Mouse (Mus musculus): Measurements from ENCODE around the gene Gm20696.

Gene Gm20696

GRCm38 (mm10) chr6:99621167-99621566 is 45.4 kb downstream of the Gm20696 start:
- no peak for DNase-seq

DNA sequence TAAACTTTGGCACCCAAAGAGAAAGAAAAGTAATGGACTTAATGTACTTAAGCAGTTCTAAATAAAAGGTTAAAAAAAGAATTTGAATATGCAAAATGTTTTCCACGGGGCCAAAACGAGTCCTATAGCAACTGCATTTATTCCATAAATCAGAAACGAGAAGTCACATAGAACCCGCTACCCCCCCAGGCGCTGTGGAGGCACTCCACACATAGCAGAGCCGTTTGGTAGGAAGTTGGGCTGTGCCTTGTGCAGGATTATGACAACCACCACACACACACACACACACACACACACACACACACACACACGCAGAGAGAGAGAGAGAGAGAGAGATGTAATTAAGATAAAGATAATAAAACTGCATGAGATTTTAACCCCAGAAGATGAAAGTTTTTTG is 46.1 kb downstream of the Gm20696 start:
- DNase-seq: no peak

GRCm38 (mm10) chr6:99619964-99620363 is 46.6 kb downstream of the Gm20696 start:
- no peak for DNase-seq

DNA sequence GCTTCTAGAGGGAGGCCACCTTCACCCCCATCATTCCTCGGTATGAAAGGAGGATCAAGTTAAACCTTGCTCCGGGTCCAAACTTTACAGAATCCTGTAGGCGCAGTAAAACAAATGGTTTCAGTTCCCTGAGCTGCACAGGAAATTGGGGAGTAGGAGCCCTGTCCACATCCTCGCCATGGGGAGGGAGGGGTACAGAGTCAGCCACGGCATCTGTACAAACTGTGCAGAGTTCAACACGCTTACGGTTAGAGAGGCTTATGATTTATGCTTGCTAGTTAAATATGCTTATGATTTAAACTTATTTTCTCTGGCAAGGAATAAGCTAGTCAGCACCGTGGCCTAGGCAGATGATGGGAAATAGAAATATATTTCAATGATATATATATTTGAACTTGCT is 47.1 kb downstream of the Gm20696 start:
- DNase-seq: no peak

GRCm38 (mm10) chr6:99617867-99618266 is 48.7 kb downstream of the Gm20696 start:
- DNase-seq: no peak

GRCm38 (mm10) chr6:99617415-99617814 is 49.2 kb downstream of the Gm20696 start:
- no peak for DNase-seq

DNA sequence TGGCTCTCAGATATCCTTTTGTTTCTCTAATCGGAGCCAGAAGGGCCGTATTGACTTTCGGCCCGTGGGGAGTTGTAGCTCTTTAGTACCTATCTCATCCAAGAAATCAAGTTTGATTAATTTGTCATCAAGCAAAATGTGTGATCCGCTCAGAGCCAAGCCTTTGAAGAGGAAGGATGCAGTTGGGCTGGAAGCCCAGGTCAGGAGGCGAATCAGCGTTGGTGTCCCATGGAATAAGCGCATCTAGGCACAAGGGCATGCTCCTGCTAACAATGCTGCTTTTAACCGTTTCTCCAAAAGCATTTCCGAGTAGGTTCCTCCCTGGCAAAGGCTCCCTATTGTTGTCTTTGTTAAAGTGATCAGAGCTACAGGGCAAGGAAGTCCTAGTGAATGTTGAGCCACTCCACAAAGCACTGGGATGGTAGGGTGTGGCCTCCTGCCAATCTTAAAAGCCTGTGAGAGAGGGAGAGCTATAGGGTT is 51.3 kb downstream of the Gm20696 start:
- peak in 1 of 2 experiments; percentile 20 for DNase-seq

DNA sequence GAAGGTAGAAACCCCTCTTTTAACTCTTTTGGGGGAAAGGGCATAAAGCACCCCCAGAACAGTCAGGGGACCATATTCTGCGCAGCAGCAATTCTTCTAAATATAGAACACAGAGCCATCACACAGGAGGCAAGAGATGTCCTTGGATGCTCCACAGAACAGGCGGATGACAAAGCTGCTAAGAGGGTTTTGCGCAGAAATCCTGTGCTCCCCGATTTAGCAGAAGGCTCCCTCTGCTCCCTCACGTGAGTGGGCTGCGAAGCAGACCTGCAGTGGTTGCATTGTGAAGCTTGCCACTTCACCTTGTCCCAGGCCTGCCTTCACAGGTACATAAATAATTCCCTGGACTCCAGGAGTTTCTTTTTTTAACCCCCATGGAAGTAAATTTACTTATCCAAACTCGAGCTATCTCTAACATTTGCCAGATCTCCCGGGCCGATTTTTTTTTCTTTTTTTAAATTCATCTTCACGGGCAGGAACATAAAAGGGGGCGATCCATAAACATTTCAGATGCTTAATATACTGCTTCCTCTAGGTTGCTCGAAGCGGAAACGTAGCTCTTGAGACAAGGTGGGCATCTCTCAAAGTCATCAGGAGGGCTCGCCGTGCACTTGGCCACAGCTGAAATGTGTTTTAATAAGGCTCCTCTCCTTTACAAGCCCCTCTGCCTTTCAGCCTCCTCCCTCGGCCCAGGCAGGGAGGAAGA is 51.9 kb downstream of the Gm20696 start:
- no peak for DNase-seq

GRCm38 (mm10) chr6:99611866-99612265 is 54.7 kb downstream of the Gm20696 start:
- DNase-seq: peak; percentile 34 to 52

- peak in 1 of 2 experiments; percentile 23 for DNase-seq
These were observed 55.9 kb downstream of the Gm20696 start for GRCm38 (mm10) chr6:99610454-99611427.

GRCm38 (mm10) chr6:99606079-99606478 is 60.5 kb downstream of the Gm20696 start:
- DNase-seq: no peak

GRCm38 (mm10) chr6:99604758-99605157 is 61.8 kb downstream of the Gm20696 start:
- DNase-seq: peak; percentile 24 to 27

GRCm38 (mm10) chr6:99602434-99602833 is 64.2 kb downstream of the Gm20696 start:
- no peak for DNase-seq

DNA sequence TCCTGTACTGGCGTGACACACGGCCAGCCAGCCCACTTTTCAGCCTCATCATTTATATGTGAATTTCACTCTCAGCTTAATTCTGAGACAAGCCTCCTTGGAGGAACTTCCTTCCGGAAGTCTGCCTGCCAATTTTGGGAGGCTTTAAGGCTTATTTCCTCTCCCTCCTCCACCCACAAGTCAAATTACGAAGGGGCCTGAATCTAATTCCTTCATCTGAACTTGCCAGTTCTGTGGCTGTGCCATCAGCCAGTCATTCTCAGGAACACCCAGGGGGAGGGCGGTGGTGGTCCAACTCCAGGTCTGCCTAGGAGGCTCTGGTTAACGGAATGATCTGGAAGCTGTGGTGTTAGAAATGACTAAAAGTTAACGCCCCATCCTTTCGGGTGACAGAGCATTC is 65.7 kb downstream of the Gm20696 start:
- DNase-seq: no peak

- DNase-seq: peak; percentile 68 to 71
These were observed 66.3 kb downstream of the Gm20696 start for GRCm38 (mm10) chr6:99600168-99600793.

GRCm38 (mm10) chr6:99599651-99600050 is 66.9 kb downstream of the Gm20696 start:
- DNase-seq: peak in 1 of 2 experiments; percentile 10

GRCm38 (mm10) chr6:99599229-99599628 is 67.4 kb downstream of the Gm20696 start:
- peak; percentile 30 to 55 for DNase-seq

DNA sequence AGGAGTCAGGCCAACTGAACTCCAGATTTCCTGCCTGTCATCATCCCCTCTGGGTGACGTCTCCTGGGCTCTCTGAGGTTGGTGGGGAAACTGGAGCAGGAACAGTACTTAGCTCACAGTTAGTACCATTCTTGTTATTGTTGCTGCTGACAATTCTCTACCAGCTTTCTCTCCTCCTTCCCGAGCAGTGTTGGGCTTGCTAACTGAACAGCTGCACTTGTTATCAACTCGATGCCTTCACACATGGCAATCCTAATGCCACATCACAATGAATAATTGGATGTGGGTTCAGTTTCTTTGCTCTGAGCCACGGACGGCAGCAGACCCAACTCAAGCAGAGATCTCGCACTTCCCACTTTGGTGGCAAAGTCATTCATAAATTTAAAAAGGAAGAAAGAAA is 89.6 kb downstream of the Gm20696 start:
- DNase-seq: no peak

DNA sequence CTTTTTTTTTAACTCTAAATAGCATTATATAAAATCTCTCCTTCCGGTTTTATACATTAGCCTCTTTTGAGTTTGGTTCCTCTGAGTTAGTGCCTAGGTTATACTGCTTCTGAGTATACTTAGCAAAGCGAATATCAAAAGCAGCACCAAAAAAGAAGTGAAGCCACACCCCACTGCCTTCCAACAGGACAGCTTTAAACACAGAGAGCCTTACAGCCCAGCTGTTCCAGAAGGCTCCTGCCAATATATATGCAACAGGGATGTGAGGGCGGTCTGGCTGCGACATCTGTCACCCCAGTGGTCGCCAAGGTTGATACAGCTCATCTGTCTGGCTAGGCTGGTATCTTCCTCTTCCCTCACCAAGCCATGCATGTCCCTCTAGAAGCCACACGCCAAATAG is 91.0 kb downstream of the Gm20696 start:
- DNase-seq: no peak

DNA sequence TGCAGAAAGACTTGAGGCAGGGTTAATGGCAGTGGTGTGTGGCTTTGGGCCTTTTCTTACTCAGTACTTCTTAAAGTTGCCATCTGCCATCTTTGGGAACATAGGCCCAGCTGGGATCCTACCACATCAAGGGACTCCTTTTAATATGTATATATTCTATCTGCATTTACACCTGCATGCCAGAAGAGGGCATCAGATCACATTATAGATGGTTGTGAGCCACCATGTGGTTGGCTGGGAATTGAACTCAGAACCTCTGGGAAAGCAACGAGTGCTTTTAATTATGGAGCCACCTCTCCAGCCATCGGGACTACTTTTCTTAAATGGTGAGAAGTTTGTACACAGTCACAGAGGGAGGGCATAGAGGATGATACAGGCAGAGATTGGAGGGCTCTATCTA is 93.3 kb downstream of the Gm20696 start:
- no peak for DNase-seq

- DNase-seq: no peak
These were observed 94.5 kb downstream of the Gm20696 start for GRCm38 (mm10) chr6:99572071-99572470.

- no peak for DNase-seq
These were observed 99.7 kb downstream of the Gm20696 start for GRCm38 (mm10) chr6:99566921-99567320.

DNA sequence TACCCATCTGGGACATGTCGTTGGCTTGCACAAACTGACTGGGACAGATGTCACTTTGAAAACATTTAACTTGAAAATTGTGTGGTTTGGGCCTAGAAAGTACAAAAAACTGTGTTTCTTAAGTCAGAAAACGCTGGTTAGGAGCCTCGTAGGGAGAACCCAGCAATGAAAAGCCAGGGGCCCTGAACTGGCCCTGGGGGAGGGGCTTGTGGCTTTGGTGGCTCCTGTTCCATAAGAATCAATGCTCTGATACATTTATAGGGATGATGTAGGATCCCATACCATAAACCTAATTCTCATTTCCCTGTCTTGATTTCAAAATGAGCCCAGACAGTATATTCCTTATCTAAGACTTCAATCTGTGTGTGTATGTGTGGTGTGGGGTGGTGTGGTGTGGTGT is 101.8 kb downstream of the Gm20696 start:
- DNase-seq: no peak
